Mouse (Mus musculus) E14TG2a.4 (cell line): ENCODE measurements around the gene Prr5l.

Source experiments
- CTCF ChIP-seq: conservative IDR thresholded peaks from 2 replicates; pipeline ENCODE4 v1.5.1; 2014; ENCODE audit warnings: low read length
- POU5F1 ChIP-seq: IDR thresholded peaks from 2 replicates; pipeline ENCODE4 v1.6.1; 2014; ENCODE audit warnings: low read length, borderline replicate concordance

- TF ChIP-seq CTCF = no peak
- no peak for TF ChIP-seq POU5F1
Observed at GRCm38 (mm10) chr2:101781357-101781777, 101.5 kb downstream of the Prr5l start.
